Mouse (Mus musculus) B cell, adult 67 days (primary cell): ENCODE measurements around the gene Ccl4. TPM values are rescaled to one million over a fixed set of nuclear protein-coding genes. Genes with fewer than 3 reads are reported as not detected.

ENCODE experiments used
- total RNA-seq, 2 experiments: library from RNA; stranded (reverse); gene quantifications; 4 replicates each; pipeline ENCODE4 v1.2.4; 2023

Ccl4 gene
- total RNA-seq = 1 to 10 TPM; 4.5 to 8.1 TPM

DNA sequence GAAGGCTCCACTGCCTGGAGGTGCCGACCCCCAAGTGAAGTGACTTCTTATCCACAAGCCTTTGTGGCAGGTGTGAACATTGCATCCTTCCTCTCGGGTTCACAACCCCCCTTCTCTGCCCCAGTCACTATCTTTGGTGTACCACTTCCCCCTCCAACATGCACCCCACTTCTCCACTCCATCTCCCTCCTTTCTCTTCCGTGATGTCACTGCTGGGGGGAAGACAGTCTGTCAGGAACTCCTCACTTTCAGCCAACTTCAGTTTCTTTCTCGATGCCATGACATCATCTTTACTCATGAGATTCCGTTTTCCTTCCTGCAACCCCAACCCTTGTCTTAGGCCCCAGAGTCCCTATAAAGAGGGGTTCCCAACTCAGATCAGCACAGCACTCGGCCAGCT lies at the start of gene Ccl4:
TSS of gene Ccl4 (plus strand) at position 381 of the 400 bp plus-strand sequence.

GRCm38 (mm10) chr11:83645521-83645920 lies 16.9 kb upstream of the Ccl4 start, which contains the start of gene Rpl9-ps1:
TSS of gene Rpl9-ps1 (minus strand) at chr11:83645621.

GRCm38 (mm10) chr11:83649305-83649841 lies 13.0 kb upstream of the Ccl4 start, which contains the start of gene Ccl3:
TSS of gene Ccl3 (minus strand) at chr11:83649355.

DNA sequence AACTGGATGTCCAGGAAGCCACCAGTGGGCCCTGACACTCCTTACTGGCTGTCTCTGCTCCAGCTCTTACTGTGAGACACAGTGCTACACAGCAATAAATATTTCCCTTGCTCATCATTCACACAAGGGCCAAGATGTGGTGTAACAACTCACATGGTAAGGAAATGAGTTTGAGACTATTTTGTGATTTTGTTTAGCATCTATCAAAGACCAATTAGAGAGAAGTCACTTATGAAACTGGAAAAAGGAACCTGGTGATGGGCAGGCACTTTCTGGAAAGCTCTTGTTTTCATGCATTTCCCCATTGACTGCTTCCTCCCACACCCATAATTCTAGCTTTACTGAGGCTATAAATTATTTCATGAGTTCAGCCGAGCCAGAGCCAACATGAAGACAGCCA lies 41.3 kb downstream of the Ccl4 start, which contains the start of gene Wfdc17:
TSS of gene Wfdc17 (plus strand) at position 287 of the 400 bp plus-strand sequence.

DNA sequence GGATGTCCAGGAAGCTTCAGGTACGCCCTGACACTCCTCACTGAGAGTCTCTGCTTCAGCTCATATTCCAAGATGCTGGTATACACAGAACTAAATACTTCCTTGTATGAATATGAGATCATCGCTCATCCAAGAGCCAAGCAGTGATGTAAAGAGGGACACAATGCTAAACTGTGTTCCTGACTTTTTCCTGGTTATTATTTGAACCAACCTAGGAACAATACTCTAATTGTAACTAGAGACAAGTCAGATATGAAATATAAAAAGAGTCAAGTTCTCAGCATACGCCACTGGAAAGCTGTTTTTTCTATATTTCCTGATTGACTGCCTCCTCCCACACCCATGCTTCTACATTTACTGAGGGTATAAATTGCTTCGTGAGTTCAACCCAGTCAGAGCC lies 46.3 kb downstream of the Ccl4 start, which contains the start of gene Wfdc18:
TSS of gene Wfdc18 (plus strand) at position 301 of the 400 bp plus-strand sequence.

Other genes with a start within 250 kb of the Ccl4 start
- gene Gas2l2, start 233.1 kb upstream of the Ccl4 start, total RNA-seq = not detected
- gene 1700020L24Rik, start 224.9 kb upstream of the Ccl4 start, total RNA-seq = 1 to 10 TPM in 1 of 2 experiments, not detected in 1; 1.1 TPM
- gene Mmp28, start 199.5 kb upstream of the Ccl4 start, total RNA-seq = under 1 TPM in 1 of 2 experiments, not detected in 1; 0.46 TPM
- gene Taf15, start 189.5 kb upstream of the Ccl4 start, total RNA-seq = 100 to 1,000 TPM; 170 to 177 TPM
- gene Heatr9, start 140.4 kb upstream of the Ccl4 start, total RNA-seq = under 1 TPM in 1 of 2 experiments, not detected in 1; 0.29 TPM
- 1 to 10 TPM; 2.4 to 9.3 TPM for gene Ccl5, start 132.1 kb upstream of the Ccl4 start, total RNA-seq
- 1 to 10 TPM in 1 of 2 experiments, under 1 TPM in 1; 0.24 to 1.1 TPM for gene Ccl9, start 83.9 kb upstream of the Ccl4 start, total RNA-seq
- gene Ccl6, start 69.5 kb upstream of the Ccl4 start, total RNA-seq = under 1 TPM in 1 of 2 experiments, not detected in 1; 0.99 TPM
- gene Rpl9-ps1, start 17.0 kb upstream of the Ccl4 start, total RNA-seq = not detected
- 10 to 100 TPM; 13.4 to 21.2 TPM for gene Ccl3, start 13.2 kb upstream of the Ccl4 start, total RNA-seq
- gene Wfdc17, start 41.4 kb downstream of the Ccl4 start, total RNA-seq = 10 to 100 TPM in 1 of 2 experiments, 1 to 10 TPM in 1; 5.8 to 12.5 TPM
- gene Wfdc18, start 46.4 kb downstream of the Ccl4 start, total RNA-seq = not detected
- 1 to 10 TPM; 4.7 to 5.5 TPM for gene Wfdc21, start 84.4 kb downstream of the Ccl4 start, total RNA-seq
- 10 to 100 TPM; 54.8 to 63.9 TPM for gene Heatr6, start 91.1 kb downstream of the Ccl4 start, total RNA-seq
- under 1 TPM; 0.58 to 0.59 TPM for gene Hnf1b, start 187.5 kb downstream of the Ccl4 start, total RNA-seq